Mouse (Mus musculus) MEL (cell line): ENCODE results near the gene Cyp4f17. TPM values are rescaled to one million over a fixed set of nuclear protein-coding genes. Genes with fewer than 3 reads are reported as not detected.
"Not testable (repeated sequence)": the region's sequence is repeated elsewhere in the genome, so short reads cannot be mapped to it uniquely, and the experiment has no call there.

Experiments
- DNase-seq: peaks from one replicate; pipeline ENCODE4 v3.0.0; 2011; ENCODE audit warnings: low read depth, low spot score
- H3K27ac ChIP-seq: 2 replicates; pipeline ENCODE4 v1.5.1; 2012; ENCODE audit warnings: low read depth, mild to moderate bottlenecking, control low read depth, low read length, moderate library complexity; ENCODE audit not compliant: control insufficient read depth
- H3K27me3 ChIP-seq, 2 experiments: fragments of 150-350 bp in 1 of 2; sonication (generic) in 1 of 2; 2 replicates each; pipeline ENCODE4 v1.6.1; 2012; ENCODE audit warnings: low read length in 2 of 2, mild to moderate bottlenecking in 2 of 2, improper control_type of control experiment in 1 of 2, moderate library complexity in 1 of 2; ENCODE audit not compliant: insufficient read depth in 2 of 2, control insufficient read depth in 1 of 2
- H3K36me3 ChIP-seq, 2 experiments: 2 replicates each; pipeline ENCODE4 v1.6.1; 2012 to 2014; ENCODE audit warnings: low read length in 2 of 2, improper control_type of control experiment in 1 of 2, inconsistent platforms in 1 of 2, mild to moderate bottlenecking in 1 of 2; ENCODE audit not compliant: insufficient read depth in 2 of 2, control insufficient read depth in 1 of 2
- H3K4me1 ChIP-seq, 2 experiments: fragments of 150-350 bp in 1 of 2; sonication (generic) in 1 of 2; 2 replicates each; pipeline ENCODE4 v1.6.1; 2012; ENCODE audit warnings: low read length in 2 of 2, improper control_type of control experiment in 1 of 2, mild to moderate bottlenecking in 1 of 2; ENCODE audit not compliant: insufficient read depth in 2 of 2, control insufficient read depth in 1 of 2
- H3K4me3 ChIP-seq, 2 experiments: fragments of 150-350 bp in 1 of 2; sonication (generic) in 1 of 2; 2 replicates each; pipeline ENCODE4 v1.5.1; 2012; ENCODE audit warnings: low read depth in 2 of 2, low read length in 2 of 2, mild to moderate bottlenecking in 2 of 2, moderate library complexity in 2 of 2, control low read depth in 1 of 2, improper control_type of control experiment in 1 of 2; ENCODE audit not compliant: control insufficient read depth in 1 of 2, insufficient read depth in 1 of 2
- H3K79me2 ChIP-seq: 2 replicates; pipeline ENCODE4 v1.6.1; 2012; ENCODE audit warnings: mild to moderate bottlenecking, low read length, moderate library complexity; ENCODE audit not compliant: control insufficient read depth, poor library complexity, insufficient read depth
- H3K9ac ChIP-seq: 2 replicates; pipeline ENCODE4 v1.6.1; 2012; ENCODE audit warnings: low read depth, mild to moderate bottlenecking, control low read depth, low read length, moderate library complexity; ENCODE audit not compliant: control insufficient read depth, poor library complexity, severe bottlenecking
- H3K9me3 ChIP-seq: fragments of 150-350 bp; sonication (generic); replicated peaks from 2 replicates; pipeline ENCODE4 v1.6.1; 2012; ENCODE audit warnings: mild to moderate bottlenecking, low read length, improper control_type of control experiment, moderate library complexity; ENCODE audit not compliant: insufficient read depth
- BHLHE40 ChIP-seq: IDR thresholded peaks from 2 replicates; pipeline ENCODE4 v1.6.1; 2012; ENCODE audit warnings: low read depth, mild to moderate bottlenecking, inconsistent platforms, low read length, improper control_type of control experiment, borderline replicate concordance
- CHD2 ChIP-seq: IDR thresholded peaks from 2 replicates; pipeline ENCODE4 v1.6.1; 2011; ENCODE audit warnings: low read length, improper control_type of control experiment
- MXI1 ChIP-seq: IDR thresholded peaks from 2 replicates; pipeline ENCODE4 v1.6.1; 2011; ENCODE audit warnings: mild to moderate bottlenecking, low read depth, low read length, improper control_type of control experiment
- RAD21 ChIP-seq: IDR thresholded peaks from 2 replicates; pipeline ENCODE4 v1.6.1; 2011; ENCODE audit warnings: mild to moderate bottlenecking, low read depth, low read length, improper control_type of control experiment
- RCOR1 ChIP-seq: IDR thresholded peaks from 2 replicates; pipeline ENCODE4 v1.6.1; 2012; ENCODE audit warnings: low read depth, mild to moderate bottlenecking, inconsistent platforms, low read length, improper control_type of control experiment
- UBTF ChIP-seq: IDR thresholded peaks from 2 replicates; pipeline ENCODE4 v1.6.1; 2012; ENCODE audit warnings: low read depth, mild to moderate bottlenecking, inconsistent platforms, low read length, improper control_type of control experiment, moderate library complexity, borderline replicate concordance; ENCODE audit not compliant: insufficient read depth
- ZKSCAN1 ChIP-seq: IDR thresholded peaks from 2 replicates; pipeline ENCODE4 v1.6.1; 2012; ENCODE audit warnings: low read depth, mild to moderate bottlenecking, inconsistent platforms, low read length, improper control_type of control experiment, moderate library complexity
- ZMIZ1 ChIP-seq: IDR thresholded peaks from 2 replicates; pipeline ENCODE4 v1.6.1; 2012; ENCODE audit warnings: low read depth, mild to moderate bottlenecking, inconsistent platforms, low read length, improper control_type of control experiment, moderate library complexity
- polyA plus RNA-seq, 2 experiments: library from polyadenylated mRNA; stranded (reverse) in 1 of 2; unstranded in 1 of 2; fragments of >175 nt in 1 of 2; fragments of >200 nt in 1 of 2; gene quantifications; 2 replicates each; pipeline versions ENCODE4 v1.2.1 to v1.2.4; 2012; ENCODE audit warnings: low replicate concordance in 2 of 2, low read depth in 1 of 2; ENCODE audit not compliant: insufficient read length in 2 of 2, insufficient read depth in 1 of 2, missing spikeins in 1 of 2
- total RNA-seq: library from RNA; depleted of rRNA; stranded (reverse); fragments of 300-350 nt; gene quantifications from 2 replicates; pipeline ENCODE4 v1.2.3, GENCODE M21; 2012

Cyp4f17 gene
- total and polyA plus RNA-seq, 3 experiments: 0.42 to 1.8 TPM; not detected in 1

DNA sequence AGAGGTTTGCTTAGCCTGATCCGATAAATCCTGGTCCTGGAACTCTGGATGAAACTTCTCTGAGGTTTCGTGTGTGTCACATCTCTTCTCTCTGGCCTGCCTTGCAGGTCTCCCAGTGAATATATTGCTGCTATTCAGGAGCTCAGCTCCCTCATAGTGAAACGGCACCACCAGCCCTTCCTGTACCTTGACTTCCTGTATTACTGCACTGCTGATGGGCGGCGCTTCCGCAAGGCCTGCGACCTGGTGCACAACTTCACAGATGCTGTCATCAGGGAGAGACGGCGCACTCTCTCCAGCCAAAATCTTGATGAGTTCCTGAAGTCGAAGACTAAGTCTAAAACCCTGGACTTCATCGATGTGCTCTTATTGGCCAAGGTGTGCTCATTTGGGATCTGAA lies 18.0 kb downstream of the Cyp4f17 start:
- Histone ChIP-seq H3K27ac (no peak overlapping the region), H3K4me3 (no peak overlapping the region), H3K79me2 (no peaks in the 10 kb centered on the region), H3K9me3 (no peaks in the 10 kb centered on the region), H3K9ac (no peak overlapping the region), H3K27me3 (no peaks in the 10 kb centered on the region), H3K4me1 (peaks cover 2 to 3% of the 10 kb centered on the region in 2 experiments; a peak in 2 of 4 replicates), H3K36me3 (peaks cover 0 to 5% of the 10 kb centered on the region in 2 experiments; a peak in 2 of 4 replicates)
- no peak for TF ChIP-seq MXI1
- DNase-seq: no peak

DNA sequence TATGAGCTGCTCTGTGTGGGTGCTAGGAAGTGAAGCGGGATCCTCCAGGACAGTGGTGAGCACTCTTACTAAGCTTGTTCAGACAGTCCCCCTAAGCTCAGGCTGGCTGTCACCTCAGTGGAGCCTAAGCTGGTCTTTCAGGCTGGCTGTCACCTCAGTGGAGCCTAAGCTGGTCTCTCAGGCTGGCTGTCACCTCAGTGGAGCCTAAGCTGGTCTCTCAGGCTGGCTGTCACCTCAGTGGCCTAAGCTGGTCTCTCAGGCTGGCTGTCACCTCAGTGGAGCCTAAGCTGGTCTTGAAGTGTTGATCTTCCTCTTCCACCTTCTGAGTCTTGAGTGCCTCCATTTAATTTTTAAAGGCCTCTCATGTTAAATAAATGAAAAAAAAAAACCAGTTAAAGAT lies 20.5 kb downstream of the Cyp4f17 start:
- H3K27ac ChIP-seq, H3K27me3 ChIP-seq, H3K79me2 ChIP-seq, H3K4me1 ChIP-seq, H3K9me3 ChIP-seq, H3K36me3 ChIP-seq, DNase-seq, H3K9ac ChIP-seq, H3K4me3 ChIP-seq: not testable (repeated sequence)

DNA sequence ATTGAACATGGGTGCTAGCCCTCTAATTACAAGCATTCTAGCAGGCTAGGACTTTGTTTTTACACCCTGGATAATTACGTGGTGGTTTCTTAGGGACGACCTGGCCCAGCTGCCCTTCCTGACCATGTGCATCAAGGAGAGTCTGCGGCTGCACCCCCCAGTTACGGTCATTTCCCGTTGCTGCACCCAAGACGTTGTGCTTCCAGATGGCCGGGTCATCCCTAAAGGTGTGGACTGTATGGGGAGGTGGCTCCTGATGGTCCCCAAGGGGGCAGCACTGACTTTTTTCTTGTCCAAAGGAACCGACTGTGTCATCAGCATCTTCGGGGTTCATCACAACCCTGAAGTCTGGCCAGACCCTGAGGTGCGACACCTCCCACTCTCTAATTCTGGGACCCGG lies 21.9 kb downstream of the Cyp4f17 start:
- Histone ChIP-seq H3K9me3 (no peaks in the 10 kb centered on the region), H3K27ac (no peak overlapping the region), H3K4me3 (no peak overlapping the region), H3K79me2 (no peaks in the 10 kb centered on the region), H3K36me3 (peaks cover 0 to 1% of the 10 kb centered on the region in 2 experiments; a peak in 2 of 4 replicates), H3K4me1 (peaks cover 0 to under 1% of the 10 kb centered on the region in 2 experiments; a peak in 1 of 4 replicates), H3K27me3 (no peaks in the 10 kb centered on the region; a peak in 1 of 4 replicates), H3K9ac (no peak overlapping the region)
- TF ChIP-seq UBTF (no peak), RAD21 (no peak), CHD2 (no peak), BHLHE40 (no peak), ZKSCAN1 (no peak), RCOR1 (no peak), ZMIZ1 (no peak)
- no peak for DNase-seq
